Mouse (Mus musculus): Measurements from ENCODE around the gene 1700013H16Rik. TPM values are rescaled to one million over a fixed set of nuclear protein-coding genes. Genes with fewer than 3 reads are reported as not detected.
"Not testable (repeated sequence)": the region's sequence is repeated elsewhere in the genome, so short reads cannot be mapped to it uniquely, and the experiment has no call there.

Gene 1700013H16Rik
- total RNA-seq (2021) = not detected

DNA sequence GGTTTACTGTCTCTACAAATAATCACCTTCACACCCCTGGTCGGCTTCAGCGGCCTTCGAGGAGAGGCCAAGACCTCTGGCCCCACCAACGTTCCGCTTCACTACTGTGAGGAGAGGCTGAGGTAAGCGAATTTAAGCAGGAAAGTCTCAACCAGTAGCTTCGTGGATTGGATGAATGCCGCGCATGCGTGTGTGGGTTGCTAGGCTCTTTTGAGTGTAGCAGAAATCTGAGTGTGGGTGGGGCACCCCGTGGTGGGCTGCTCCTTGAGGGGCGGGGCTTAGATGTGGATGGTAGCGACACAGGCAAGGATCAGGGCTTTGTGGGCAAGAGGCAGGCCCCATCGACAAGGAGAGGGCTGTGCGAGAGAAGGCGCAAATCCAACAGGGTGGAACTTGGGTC, at the start of gene 1700013H16Rik:
Gene 1700013H16Rik, minus strand, starts transcription at position 96 of the 400 bp plus-strand sequence.
- no peak for DNase-seq (ENCODE audit: low spot score in 2 of 2)
- intact Hi-C loops (cut with DNase I) = no loop called here

DNA sequence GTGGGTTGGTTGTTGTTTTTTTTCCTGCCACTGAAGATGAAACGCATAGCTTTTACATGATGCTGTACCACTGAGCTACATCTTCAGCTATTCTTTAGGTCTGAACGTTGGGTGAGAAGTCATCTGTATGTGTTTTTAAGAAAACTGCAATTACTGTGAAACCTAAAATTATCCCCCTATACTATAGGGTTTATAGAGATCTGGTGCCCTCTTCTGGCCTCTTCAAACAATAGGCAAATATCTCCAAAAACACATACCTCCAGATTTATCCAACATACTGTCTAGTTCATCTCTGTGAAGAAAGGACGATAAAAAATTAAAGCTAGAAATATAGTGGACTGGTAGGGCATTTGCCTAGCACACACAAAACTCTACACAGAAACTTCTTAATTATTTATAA, 41.4 kb upstream of the 1700013H16Rik start:
- intact Hi-C loops (cut with DNase I) = no loop called here
- no peak for DNase-seq (ENCODE audit: low spot score in 2 of 2)

DNA sequence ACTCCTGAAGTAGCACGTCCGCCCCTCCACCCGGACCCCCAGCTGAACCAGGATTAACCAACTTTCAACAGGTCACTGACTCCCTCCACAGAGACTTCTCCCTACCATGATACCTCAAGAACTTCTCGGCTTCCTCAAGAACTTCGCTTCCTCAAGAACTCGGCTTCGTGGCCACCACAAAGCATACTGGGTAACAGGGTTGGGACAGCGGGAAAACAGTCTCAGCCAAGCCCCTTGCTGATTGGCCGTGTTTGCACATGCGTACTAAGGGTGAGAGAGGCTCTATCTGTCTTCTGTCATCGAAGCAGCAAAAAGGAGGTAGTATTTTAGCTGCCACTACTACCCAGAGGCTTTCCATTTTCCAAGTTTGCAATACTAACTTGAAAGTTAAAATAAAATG, 39.9 kb upstream of the 1700013H16Rik start, which contains the start of gene Xlr:
Gene Xlr, minus strand, starts transcription at position 188 of the 400 bp plus-strand sequence.
- DNase-seq (ENCODE audit: low spot score in 2 of 2); intact Hi-C loops (cut with DNase I): not testable (repeated sequence)

DNA sequence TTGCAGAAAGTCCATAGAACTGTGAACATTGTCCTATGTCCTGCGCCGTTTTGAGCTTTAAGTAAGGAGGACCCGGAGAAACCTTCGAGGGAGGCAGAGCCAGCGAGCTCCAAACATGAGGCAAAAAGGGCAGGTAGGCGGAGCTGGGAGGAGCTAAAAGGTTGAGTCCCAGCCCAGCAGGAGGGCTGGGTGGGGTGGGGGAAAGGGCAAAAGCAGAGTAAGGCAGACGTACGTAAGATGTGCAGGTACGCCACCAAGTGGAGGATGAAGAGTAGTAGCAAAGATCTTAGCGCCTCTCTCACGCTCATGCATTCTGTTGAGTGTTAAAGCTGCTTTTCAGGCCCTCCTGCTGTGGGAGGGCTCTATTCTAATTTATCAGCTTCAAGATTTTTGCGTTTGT, 18.6 kb upstream of the 1700013H16Rik start, which contains the start of gene Zfp36l3:
Gene Zfp36l3, minus strand, starts transcription at position 119 of the 400 bp plus-strand sequence.
- intact Hi-C loops (cut with DNase I) = no loop called here
- DNase-seq (ENCODE audit: low spot score in 2 of 2) = no peak

DNA sequence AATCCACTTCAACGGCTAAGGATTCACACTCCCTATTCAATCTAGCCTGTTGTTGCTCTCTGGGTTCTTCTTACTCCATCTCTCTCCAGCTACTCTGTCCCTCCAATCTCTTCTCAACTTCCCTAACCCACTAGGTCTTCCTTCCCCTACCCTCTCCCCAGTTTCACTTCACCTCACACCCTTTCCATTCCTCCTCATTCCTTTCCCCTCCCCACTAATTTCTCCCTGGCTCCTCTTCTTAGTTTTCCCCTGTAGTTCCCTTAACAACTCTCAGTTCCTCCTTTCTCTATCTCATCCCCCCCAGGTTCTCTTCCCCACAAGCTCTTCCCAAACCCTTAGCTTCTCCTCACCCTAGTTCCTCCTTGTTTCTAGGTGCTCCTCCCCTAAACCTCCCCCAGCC, 4.8 kb downstream of the 1700013H16Rik start:
- DNase-seq (ENCODE audit: low spot score in 2 of 2) = no peak
- intact Hi-C loops (cut with DNase I) = no loop called here

DNA sequence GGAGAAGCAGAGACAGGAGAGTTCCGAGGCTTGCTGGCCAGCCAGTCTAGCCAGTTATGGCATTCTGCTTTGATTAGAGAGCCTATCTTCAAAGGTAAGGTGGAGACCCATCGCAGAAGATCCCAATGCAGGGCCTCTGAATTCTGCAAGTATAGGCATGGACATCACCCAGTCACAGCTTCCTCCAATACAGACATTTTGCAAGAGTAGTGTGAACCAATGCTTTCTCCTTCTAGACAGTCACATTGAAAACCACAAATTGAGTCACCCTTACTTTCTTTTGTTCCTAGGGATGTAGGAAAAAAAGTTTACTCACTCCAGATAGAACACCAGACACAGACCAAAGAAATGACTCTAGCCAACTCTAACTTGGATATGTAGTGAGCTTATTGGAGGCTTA, 28.7 kb downstream of the 1700013H16Rik start:
- no peak for DNase-seq (ENCODE audit: low spot score in 2 of 2)
- intact Hi-C loops (cut with DNase I) = no loop called here

DNA sequence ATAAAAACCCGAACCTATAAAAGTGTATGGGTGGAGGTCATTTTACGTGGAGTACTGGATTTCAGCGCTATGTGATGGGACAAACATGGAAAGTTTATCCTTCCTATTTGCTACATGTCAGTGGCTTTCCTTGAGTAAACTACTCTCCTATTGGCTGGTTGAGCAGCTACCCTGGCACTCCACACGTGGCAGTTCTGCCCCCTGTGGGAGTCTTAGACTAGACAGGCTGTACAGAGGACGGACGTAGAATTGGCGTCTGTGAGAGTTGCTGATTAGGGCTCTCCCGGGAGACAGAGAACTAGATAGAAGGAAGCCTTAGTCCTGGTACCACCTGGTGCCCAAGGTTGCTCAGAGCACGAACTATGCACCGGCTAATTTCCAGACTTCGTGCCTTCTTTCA, 33.0 kb downstream of the 1700013H16Rik start, which contains the start of gene 4930502E18Rik:
Gene 4930502E18Rik, plus strand, starts transcription at position 231 of the 400 bp plus-strand sequence.
- DNase-seq (ENCODE audit: low spot score in 2 of 2) = no peak
- intact Hi-C loops (cut with DNase I) = no loop called here

DNA sequence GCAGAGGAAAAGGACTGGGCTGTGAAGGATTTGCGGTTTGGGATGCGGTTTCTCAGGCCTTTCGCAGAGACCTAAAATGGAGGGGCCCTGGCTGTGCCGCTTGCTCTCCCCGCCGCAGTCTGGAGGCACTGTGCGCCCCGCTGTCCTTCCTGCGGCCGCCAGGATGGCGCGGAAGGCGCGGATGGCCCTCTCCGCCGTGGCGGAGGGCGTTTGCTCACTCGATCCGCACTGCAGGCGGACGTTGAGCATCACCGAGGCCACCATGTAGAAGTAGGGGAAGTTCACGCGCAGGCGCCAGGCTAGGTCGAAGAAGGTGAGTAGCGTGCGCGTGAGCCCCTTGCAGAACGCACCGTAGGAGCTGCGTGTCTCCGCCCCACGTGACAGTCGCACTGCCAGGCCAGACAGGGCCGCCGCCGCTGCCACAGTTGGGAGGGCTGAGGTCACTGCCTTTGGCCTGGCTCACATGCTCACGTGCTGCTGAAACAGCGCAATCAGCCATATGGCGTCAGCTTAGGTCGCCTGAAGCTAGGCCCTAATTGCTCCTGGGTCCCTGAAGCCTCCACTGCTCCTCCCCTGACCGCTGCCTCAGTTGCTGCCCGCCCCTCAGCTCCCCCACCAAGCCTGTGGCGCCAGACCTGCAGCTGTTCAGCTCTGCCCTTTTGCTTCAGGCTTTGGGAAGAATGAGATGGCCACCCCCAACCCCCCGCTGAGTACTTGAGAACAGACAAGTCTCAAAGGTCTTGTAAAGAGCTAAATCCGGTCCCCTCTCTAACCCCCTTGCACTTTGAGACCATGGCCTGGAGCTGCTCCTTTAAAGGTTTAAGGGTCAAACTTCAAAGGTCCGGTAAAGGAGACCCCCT, 41.1 kb downstream of the 1700013H16Rik start:
- intact Hi-C loops (cut with DNase I) = no loop called here
- DNase-seq (ENCODE audit: low spot score in 2 of 2) = peak; percentile 46 to 60

DNA sequence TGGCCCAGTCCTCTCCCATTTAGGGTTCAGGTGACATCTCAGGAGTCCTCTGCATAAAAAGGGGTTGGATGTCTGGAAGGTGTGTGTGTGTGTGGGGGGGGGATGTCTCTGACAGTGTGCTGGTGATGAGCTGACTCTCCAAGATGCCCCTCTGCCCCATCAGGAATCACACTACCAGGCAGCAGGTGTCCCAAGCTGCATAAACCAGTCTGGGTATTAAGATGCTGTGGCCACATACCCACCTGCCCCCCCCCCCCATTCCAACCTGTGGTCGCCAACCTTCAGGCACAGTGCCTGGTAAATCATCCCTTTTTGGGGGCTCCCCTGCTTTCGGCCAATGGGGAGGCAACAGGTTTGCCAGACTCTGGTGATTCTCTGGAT, 41.7 kb downstream of the 1700013H16Rik start:
- DNase-seq (ENCODE audit: low spot score in 2 of 2) = no peak
- intact Hi-C loops (cut with DNase I) = no loop called here

DNA sequence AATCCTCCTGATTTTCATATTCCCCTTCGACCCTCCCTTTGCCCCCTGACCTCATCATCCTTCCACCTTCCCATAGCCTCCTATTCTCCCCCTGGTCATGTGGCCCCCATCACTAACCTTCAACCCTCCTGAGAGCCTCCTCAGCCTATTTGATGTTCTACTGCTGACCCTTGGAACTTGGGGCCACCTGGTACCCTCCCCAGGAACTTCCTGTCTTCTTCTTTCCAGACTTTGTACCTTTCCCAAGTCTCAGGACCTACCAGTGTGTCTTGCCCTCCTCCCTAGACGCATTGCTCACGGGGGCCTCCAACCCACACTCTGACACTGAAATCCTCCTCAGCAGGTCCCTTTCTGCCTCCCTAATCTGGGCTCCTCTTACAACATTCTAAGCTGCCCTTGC, 55.0 kb downstream of the 1700013H16Rik start:
- intact Hi-C loops (cut with DNase I) = no loop called here
- DNase-seq (ENCODE audit: low spot score in 2 of 2) = no peak

DNA sequence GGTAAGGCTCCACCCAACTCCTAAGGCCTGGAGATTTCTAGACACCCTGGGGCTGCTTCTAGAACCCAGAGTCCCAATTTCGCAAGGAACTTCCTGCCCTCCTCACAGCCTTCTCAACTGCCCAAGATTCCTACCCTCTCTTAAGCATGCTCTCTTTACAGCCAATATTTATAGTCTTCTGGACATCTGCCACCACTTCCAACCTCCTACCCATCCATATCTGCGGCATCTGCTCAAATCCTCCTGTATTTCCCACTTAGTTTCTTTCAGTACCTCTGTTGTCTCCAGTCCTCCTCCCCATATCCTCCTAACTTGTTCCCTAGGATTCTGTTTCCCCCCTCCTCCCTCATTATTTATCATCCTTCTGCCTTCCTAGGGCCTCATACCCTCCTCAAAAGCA, 58.4 kb downstream of the 1700013H16Rik start:
- DNase-seq (ENCODE audit: low spot score in 2 of 2) = peak in 1 of 2 experiments; percentile 8
- intact Hi-C loops (cut with DNase I) = no loop called here

DNA sequence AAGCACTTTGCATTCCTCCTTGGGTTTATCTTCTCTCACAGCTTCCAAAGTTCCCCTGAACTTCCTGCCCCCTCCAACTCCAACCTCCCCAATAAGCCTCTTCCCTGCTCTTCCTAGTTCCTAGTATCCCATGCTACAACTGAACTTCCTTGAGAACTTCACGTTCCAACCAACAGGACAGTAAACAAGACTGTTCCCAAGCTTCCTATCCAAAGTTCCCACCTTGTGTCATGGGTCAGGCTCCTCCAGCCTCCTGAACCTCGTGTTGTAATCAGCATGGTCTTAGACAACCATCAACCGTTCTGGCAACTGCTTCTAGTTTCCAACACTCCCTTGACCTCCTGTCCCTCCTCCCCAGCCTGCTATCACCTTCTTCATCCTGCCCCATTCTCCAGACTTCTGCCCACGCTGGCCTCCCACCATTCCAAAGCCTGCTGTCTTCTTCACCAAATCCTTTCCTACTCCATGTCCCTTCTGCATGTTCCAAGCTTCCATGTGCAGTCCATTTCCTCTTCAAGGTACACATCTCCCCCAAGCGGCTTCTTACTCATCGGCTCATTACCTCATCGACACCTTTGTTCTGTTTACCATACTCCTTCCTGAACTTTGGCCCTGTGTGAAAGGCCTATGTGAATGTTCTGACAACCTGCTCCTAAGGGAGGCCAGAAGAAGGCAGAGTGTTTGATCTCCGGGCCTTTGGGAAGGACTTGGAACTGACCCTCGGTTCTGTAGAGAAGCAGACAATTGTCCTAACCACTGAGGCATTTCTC, 63.4 kb downstream of the 1700013H16Rik start:
- no peak for DNase-seq (ENCODE audit: low spot score in 2 of 2)
- intact Hi-C loops (cut with DNase I) = no loop called here

DNA sequence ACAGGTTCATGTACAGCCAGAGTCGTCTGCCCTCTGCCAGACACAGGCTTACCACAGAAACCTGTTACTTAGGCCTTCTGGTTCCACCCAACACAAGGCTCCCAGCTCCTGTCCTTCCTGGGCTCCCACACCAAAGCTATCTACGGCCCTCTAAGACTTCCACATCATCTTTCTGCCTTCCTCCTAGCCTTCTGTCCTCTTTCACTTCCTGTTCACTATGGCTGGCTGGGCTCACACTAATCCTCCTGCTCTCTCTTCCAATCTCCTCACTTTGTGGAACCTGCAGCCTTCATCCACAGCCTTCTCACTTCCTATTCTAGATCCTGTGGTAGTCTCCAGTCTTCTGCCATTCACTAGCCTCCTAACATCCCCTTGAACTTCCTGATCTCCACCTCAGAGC, 64.5 kb downstream of the 1700013H16Rik start:
- no peak for DNase-seq (ENCODE audit: low spot score in 2 of 2)
- intact Hi-C loops (cut with DNase I) = no loop called here

Other genes with a start within 250 kb of the 1700013H16Rik start
- 100 to 1,000 TPM; 238 to 271 TPM for gene Rtl8c, start 149.8 kb downstream of the 1700013H16Rik start, total RNA-seq (2021)
- gene Gm14597, start 148.9 kb downstream of the 1700013H16Rik start, total RNA-seq (2021) = not detected
- 100 to 1,000 TPM; 285 to 399 TPM for gene Rtl8a, start 114.1 kb downstream of the 1700013H16Rik start, total RNA-seq (2021)
- 100 to 1,000 TPM; 236 to 284 TPM for gene Rtl8b, start 87.4 kb downstream of the 1700013H16Rik start, total RNA-seq (2021)
- under 1 TPM; 0.22 to 0.36 TPM for gene 4930502E18Rik, start 33.0 kb downstream of the 1700013H16Rik start, total RNA-seq (2021)
- gene Zfp36l3, start 18.6 kb upstream of the 1700013H16Rik start, total RNA-seq (2021) = not detected
- gene Xlr, start 39.9 kb upstream of the 1700013H16Rik start, total RNA-seq (2021) = 1 to 10 TPM; 1.1 TPM